Mouse (Mus musculus) frontal cortex, adult 2 months (tissue): ENCODE results near the gene Grm8. TPM values are rescaled to one million over a fixed set of nuclear protein-coding genes. Genes with fewer than 3 reads are reported as not detected.
A peak's percentile ranks its signal among the peaks of the same experiment; 100 is the strongest.

ENCODE experiments used
- DNase-seq, 2 experiments: peaks; one replicate each; pipeline ENCODE4 v3.0.0; 2022; ENCODE audit warnings: low spot score in 1 of 2; ENCODE audit errors: extremely low spot score in 1 of 2
- polyA plus RNA-seq: library from polyadenylated mRNA; depleted of rRNA; stranded (reverse); fragments of >200 nt; gene quantifications from 2 replicates; pipeline ENCODE4 v1.2.3, GENCODE M21; 2012

The Grm8 gene
- polyA plus RNA-seq, 1 experiment, result 14.2 TPM

DNA sequence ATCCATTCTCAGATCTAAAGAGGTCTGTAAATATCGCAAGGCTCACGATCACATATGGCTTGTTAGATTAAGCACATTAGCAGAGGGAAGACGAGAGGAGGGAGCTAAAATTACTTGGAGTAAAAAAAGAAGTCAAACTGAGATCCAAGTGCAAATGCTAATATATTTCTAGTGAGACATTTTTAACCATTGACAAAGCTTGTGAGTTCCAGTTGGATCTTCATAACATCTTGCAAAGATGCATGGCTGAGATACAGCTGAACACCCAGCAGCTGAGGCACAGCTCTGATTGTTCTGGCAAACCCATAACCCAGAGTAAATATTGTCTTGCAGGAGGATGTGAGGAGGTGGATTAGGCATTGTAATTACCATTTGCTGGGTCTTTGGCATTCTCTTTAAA, 445.6 kb downstream of the Grm8 start:
- peak; percentile 54 to 58 for DNase-seq

DNA sequence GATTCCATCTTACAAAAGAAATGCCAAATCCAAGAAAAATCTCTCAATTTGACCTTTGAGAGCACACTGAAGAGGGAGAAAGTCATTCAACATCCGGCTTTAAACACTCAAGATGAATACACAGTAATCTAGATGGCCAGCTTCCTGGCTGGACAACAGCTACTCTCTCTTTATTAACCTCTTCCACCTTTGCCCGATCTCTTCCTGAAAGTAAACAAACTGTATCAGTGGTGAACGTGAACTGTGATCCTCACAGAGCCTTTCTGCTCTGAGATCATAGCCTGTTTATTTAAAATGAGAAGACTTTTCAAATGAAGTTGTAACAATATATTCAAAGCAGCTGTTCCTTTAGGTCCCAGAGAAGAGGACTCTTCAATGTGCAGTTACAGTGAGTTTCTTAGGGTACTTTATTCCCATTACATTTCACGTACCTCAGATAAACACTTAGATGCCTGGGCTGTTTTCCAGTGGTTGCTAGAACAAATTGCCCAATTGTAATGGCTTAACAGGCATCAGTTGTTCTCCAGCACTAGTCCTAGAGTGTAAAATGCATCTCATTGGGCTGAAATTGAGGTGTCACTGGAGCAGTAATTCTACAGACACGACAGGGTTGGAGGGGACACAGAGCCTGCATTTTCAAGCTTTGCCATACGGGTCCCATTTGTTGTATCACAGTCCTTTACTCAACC, 473.1 kb downstream of the Grm8 start:
- no peak for DNase-seq

DNA sequence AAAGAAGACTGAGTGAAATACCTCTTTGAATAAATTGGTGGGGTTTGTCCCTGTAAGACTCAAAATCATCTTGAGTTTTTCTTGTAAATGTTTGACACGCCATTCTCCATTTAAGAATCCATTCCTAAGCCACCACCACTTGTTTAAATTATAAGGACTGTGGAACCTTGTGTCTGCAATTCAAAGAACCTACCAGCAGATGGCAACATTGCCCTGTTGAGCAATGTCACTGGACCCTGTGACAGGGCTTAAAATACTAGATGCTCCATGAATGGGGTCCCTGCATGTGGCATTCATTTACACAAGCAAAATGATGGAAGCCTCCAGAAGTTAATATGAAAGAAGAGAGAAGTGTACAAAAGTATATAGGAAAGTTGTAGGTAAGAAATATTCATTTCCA, 477.5 kb downstream of the Grm8 start:
- DNase-seq, result peak; percentile 30 to 81

DNA sequence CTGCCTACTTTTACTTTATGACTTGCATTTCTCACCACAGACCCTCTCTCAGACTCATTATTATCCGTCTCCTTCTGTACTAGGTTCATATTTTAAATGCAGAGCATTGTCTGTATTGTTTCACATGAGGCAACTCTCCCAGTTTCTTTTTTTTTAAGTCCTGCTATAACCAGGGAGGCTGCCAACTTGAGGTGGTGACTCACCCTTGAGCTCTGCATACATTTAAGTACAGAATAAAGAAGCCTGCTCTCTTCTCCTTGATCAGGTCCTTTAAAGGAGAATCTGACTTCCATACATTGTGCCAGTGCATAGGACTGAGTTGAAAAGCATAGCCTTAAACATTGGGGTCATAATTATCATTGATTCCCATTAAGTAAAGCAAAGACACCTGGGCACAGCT, 488.5 kb downstream of the Grm8 start:
- DNase-seq, result peak; percentile 36 to 74

DNA sequence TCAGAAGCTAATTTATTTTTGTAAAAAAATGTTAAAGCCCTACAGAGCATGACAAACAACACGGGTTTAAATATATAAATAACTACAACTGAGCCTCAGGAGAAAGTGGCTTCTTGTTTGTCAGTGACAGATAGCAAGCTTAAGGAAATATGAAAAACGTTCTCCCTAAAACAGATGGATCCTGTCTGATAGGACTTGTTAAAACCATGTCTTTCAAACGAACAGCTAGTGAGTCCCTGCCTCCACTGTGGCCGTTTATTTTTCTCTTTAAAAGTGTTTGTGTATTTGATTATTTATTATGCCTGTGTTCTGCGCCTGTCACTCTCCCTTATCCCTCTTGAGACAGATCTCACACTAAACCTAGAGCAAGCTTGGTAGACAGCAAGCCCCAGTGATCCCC, 489.9 kb downstream of the Grm8 start:
- no peak for DNase-seq

DNA sequence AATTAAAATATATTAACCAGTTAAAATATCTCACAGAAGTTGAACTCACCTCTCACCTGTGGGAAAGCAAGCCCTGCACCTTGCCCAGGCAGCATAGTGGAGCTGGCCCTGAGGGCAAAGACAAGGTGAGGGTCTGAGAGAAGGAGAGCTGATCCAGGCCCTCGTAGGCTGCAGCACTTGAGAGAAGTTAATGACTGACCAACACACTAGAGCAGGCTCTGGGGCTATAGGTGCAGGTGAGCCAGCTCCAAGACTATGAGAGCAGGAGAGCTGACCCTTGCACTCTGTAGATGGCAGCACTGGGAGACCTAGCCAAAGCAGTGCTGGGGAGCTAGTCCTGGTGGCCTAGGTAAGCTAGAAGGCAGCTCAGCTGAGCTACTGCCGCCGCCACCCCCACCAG, 499.1 kb downstream of the Grm8 start:
- no peak for DNase-seq

DNA sequence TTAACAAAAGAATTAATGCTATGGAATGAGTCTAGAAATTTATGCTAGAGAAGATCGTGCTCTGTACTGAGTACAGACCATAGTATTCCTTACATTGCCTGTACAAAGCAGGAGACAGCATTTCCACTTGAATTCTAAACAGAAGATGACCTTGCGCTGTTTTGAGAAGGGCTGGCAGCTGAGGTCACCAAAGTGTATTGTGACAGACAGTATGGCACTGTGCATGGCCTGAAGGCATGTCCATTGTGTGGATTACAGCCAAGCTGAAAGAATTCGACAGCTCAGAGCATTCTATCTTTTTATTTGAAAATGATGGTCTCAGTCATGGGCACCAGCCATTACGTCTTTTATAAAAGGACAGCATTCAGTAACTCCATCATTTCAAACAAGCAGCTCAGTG, 517.5 kb downstream of the Grm8 start:
- DNase-seq, result no peak

DNA sequence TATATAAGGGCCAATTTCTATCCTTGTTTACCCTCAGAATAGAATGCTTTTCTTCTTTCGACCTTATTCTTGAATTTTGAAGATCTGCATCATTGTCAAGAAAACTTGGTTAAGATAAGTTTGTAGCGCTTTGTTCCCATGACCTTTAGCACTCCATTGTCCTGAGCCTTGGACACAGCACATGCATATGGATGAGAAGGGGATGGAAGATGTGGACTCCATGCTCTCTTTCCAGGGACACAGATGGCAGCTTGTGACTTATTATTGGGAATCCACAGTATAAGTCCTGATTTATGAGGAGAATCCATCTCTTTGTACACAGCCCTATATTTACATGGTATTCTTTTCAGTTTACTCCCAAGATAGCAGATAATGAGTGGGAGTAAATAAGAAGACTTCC, 554.5 kb downstream of the Grm8 start:
- DNase-seq, result no peak

DNA sequence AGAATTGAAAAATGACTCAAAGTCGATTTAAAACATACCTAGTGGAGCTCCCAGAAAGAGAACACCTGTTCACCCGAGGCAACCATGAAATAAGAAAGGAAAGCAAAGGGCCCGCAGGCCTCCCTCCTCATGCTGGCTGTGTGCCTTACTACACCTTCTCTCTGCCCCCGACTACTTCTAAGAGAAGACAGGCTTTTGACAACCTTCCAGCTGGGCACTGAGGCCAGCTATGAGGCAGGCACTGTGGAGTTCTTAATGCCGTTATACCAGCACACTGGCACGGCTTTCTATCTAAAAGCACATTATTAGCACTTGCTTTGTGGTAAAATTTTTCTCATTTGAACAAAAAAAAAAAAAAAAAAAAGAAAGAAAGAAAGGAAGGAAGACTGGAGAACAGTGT, 589.5 kb downstream of the Grm8 start:
- DNase-seq, result no peak

DNA sequence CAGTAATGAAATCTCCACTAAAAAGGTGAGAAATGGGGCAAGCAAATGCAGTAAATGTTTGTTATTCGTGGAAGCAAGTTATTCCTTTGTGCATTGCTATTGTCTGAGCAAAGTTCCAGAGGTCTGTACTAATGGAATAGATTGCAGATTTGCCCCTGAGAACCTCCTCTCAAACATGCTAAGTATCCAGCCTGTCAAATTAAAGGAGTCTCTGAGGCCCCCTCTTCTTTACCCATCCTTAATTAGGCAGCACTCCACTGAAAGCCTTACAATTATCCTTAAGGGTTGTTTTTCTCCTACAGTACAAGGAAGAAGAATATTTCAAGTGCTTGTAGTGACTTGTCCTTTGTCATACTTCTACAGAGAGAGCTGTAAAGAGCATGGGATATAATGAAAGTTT, 617.4 kb downstream of the Grm8 start:
- no peak for DNase-seq

DNA sequence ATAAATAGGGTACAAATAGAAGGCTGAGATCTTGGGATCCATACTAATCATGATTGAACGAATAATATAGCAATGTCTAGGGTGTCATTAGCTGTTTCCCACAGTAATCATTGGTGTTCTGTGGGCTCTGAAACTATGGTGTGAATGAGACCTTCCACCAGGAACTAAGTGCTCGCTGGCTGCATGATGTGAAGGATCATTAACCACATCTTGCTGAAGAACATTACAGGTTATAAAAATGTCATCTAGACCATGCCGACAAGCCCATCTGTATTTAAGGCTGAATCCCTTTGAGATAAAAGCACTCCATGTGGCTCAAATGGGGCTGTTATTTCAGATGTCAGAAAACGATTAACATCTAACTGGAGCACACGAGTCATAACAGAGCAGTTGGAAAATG, 674.0 kb downstream of the Grm8 start:
- DNase-seq, result no peak

DNA sequence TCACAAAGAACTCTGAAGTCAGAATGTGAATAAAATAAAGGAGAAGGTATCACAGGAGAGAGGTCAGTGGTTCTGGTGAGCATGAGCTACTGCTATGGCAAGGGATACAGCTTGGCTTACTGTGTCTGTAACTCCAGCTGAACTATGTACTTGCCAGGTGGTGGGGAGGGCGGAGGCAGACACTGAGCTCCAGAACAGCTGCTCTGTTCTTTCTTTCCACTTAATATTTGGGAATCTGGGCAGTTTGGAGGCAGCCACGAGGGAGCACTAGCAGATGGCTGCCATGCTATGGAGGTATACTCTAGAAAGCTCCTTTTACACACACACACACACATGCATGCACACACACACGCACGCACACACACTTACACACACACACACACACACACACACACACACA, 726.5 kb downstream of the Grm8 start:
- DNase-seq, result peak; percentile 7 to 17

DNA sequence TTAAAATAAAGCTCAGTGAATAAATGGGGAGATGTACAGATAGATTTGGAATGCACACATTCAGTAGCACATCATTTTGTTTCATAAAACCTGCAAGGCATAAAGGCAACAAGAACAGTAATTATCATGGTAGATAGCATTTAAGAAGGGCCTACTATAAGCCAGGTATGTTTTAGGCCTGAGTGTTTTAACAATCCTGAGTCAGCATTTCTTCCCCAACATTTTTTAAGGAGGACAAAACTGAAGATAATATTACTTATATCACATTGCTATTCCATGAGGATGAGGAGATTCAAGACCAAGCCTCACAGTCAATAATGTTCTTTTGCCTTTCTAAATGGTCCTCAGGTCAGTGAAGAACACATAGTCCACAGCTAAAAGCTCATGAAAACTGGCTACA, 762.6 kb downstream of the Grm8 start:
- no peak for DNase-seq

DNA sequence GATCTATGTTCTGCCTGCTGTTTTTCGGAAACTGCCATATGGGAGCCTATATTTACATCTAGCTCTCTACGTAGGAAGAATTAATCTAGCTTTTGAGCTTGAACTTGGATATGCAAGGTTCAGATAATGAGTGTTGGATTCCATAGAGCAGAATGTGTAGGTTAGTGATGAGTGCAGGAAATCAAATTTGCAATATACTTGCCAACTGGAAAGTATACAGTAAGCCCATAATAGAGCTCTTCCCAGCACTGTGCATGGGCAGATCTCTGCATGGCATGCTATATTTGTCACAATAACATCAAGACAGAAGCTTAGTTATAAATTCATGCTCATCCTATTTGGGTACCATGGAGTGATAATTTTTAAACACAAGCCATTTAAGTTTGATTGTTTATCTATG, 763.9 kb downstream of the Grm8 start:
- DNase-seq, result peak in 1 of 2 experiments; percentile 30

DNA sequence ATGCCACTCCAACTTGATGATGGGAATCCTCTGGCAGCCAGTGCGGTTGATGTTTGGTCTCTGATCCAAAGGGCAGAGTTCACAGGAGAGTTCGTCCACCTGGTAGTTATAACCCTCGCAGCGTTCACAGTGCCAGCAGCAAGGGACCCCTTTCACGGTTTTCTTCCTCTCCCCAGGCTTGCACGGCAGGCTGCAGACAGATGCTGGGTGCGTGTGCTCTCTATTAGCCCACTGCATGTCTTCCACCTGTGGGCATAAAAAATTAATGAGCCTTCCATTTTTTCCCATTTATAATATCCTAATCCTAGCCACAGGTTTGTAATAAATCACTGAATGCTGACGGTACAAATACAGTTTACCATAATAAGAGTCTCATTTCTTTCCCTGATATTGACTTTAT, 771.2 kb downstream of the Grm8 start:
- no peak for DNase-seq

DNA sequence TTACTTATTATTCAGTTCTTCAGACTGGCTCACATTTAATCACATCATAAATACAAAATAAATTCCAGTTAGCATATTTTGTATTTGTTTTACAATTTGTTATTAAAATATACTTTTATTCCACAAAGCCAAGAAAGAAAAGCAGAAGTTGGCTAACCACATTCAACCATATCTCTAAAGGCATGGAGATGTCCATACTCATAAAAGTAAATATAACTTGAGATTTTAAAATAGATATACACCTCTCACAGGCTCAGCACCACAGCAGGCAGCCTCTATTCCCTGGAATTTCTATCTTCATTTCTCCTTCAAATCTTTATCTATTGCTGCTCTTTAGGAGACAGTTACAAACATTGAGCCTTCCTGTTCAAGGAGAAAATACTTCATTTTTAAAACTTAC, 774.5 kb downstream of the Grm8 start:
- no peak for DNase-seq

DNA sequence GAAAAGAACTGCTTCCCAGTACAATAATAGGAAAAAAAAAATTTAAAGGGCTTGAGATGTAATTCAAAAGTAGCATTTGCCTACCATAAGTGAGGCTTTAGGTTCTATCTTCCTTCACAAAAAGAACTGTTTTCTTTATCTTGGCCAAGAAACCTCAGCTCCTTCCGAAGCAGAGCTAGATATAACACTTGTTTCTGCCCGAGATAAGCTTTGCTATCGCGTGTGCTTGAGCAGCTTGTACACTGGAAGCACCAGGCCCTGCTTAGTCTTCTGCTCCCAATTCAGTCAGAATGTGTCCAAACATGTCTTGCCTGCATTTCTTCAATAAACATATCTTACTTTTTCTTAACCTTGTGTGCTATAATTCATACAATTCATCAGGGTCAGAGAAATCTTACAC, 783.8 kb downstream of the Grm8 start:
- no peak for DNase-seq

DNA sequence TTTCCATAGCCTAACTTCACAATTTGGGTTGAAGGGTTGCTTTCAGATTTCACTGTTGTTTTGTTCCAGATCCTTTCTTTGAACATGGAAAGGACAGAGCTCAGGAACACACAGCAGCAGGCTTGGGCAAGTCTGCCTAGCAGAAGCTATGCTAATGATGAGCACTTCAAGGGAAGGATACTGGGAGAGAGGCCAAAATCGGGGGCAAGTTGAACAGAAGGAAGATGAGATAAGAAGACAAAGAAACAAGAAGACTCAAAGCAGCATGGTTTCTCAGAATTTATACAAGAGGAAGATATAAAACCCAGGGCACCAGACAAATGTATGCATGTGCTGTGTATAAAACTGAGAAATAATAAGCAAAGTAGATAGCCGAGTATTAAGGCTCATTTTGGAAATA, 786.7 kb downstream of the Grm8 start:
- peak in 1 of 2 experiments; percentile 18 for DNase-seq

DNA sequence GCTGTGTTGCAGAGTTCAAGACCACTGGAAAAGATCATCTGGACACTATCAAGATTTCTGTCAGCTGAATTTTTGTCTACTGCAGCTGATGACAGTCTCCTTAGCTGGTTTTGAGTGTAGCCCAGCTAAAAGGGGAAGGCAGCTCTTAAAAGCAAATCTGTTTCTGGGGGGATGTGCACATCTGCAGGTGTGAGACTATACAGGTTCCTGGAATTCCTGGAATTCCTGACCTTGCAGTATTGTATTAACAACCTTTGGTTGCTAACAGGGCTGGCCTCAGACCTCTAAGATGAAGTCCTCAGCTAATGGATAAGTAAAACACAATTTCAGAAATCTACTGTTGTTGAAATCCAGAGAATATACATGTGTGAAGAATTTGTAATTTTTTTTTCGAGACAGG, 788.7 kb downstream of the Grm8 start:
- DNase-seq, result no peak

DNA sequence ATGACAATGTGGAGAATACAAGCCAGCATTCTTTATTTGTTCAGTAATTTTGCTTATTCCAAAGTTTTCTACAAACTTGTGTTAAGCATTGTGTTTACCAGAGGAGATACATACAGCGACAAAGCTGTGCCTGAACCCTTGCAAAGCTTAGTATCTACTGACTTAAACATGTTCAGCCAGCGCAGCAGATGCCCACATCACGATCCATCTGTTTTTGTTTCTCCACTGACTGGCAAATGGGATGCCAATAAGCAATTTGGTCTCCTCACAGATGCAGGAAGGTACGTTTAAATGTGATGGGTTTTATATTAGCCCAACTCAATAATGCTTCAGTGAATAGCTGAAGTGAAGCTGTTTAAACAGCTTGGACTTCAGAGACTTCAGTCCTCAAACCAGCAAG, 794.8 kb downstream of the Grm8 start:
- DNase-seq, result peak in 1 of 2 experiments; percentile 22

DNA sequence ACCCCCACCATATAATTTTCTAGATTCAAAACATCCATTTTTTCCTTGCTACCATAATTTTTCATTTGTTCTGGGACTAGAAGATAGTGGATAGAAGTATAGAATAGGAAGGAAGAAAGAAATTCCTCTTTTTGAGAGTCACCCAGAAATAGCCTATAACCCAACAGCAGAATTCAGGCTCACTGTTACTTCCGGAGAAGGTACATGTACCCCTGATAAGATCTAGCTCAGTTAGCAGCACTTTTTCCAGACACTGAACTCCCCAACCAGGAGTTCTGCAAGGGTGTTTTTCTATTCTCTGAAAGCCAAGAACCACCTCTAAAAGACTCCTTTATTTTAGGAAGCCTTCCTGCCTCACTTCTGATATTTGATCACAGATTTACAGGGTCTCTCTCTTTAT, 816.4 kb downstream of the Grm8 start:
- no peak for DNase-seq

DNA sequence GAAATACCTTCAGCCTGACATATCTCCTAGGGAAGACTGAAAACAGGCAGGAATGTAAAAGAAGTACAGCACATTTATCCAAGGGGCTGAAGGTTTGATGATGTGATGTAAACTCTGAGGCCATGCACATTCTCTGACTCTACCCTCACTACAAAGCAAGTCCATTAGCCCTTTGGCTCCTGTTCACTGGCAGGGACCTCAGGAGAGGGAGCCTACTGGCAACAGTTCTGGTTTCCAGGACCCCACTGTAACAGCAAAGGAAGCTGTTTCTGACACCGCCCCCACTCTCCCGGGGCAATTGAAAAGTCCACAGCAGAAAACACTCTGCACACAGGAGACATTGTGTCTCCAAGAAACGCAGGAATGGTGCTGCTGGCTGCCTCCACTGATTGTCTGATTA, 817.6 kb downstream of the Grm8 start:
- DNase-seq, result no peak

DNA sequence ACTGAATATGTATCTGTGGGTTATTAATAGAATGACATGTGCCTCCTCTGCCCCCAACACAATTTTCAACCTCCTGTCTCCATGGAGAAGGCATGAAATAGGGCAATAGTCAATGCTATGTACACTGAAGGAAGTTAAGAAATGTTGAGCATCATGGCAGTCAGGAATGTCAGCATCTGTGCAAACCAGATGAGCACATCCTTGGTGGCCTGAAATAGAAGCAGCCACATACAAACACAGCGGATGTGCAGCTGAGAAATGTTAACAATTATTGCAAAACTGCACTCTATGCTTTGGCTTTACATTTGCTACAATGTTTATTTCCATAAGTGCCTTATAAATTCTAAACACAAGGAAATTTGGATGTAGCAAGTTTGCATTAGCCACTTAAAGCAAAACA, 819.0 kb downstream of the Grm8 start:
- no peak for DNase-seq
